Mouse (Mus musculus) myocyte (in vitro differentiated cells): ENCODE results near the gene Zbtb9. TPM values are rescaled to one million over a fixed set of nuclear protein-coding genes. Genes with fewer than 3 reads are reported as not detected.

Experiments used
- H3K27me3 ChIP-seq: one replicate; pipeline ENCODE4 v1.6.1; 2011; ENCODE audit not compliant: control insufficient read depth, insufficient read depth, insufficient read length
- H3K36me3 ChIP-seq: one replicate; pipeline ENCODE4 v1.6.1; 2011; ENCODE audit not compliant: control insufficient read depth, insufficient read depth
- H3K4me2 ChIP-seq: one replicate; pipeline ENCODE4 v1.6.1; 2011; ENCODE audit warnings: low read depth, control low read depth
- H3K4me3 ChIP-seq: one replicate; pipeline ENCODE4 v1.5.1; 2011; ENCODE audit warnings: mild to moderate bottlenecking, control low read depth, moderate library complexity
- H3K79me2 ChIP-seq: one replicate; pipeline ENCODE4 v1.6.1; 2011; ENCODE audit not compliant: control insufficient read depth, insufficient read depth
- H3ac ChIP-seq: one replicate; pipeline ENCODE4 v1.6.1; 2011; ENCODE audit not compliant: control insufficient read depth, insufficient read length
- CEBPB ChIP-seq: IDR thresholded peaks from 2 replicates; pipeline ENCODE4 v1.6.1; 2011; ENCODE audit warnings: mild to moderate bottlenecking, moderate library complexity; ENCODE audit not compliant: poor library complexity, insufficient read depth, severe bottlenecking
- E2F4 ChIP-seq: IDR thresholded peaks from one replicate; pipeline ENCODE4 v1.6.1; 2011; ENCODE audit warnings: mild to moderate bottlenecking, control low read depth, moderate library complexity; ENCODE audit not compliant: insufficient read depth
- MAX ChIP-seq: IDR thresholded peaks from one replicate; pipeline ENCODE4 v1.6.1; 2011; ENCODE audit warnings: low read depth, mild to moderate bottlenecking, control low read depth
- MYOD1 ChIP-seq, 3 experiments: IDR thresholded peaks; one replicate each; pipeline ENCODE4 v1.6.1; 2011; ENCODE audit warnings: control low read depth in 2 of 3, low read depth in 2 of 3, mild to moderate bottlenecking in 2 of 3, moderate library complexity in 1 of 3; ENCODE audit not compliant: insufficient read length in 2 of 3, control insufficient read depth in 1 of 3
- MYOG ChIP-seq, 3 experiments: IDR thresholded peaks; one replicate each; pipeline ENCODE4 v1.6.1; 2011; ENCODE audit warnings: control low read depth in 2 of 3, low read depth in 2 of 3, mild to moderate bottlenecking in 2 of 3; ENCODE audit not compliant: insufficient read length in 2 of 3, control insufficient read depth in 1 of 3, insufficient read depth in 1 of 3
- POLR2A ChIP-seq: IDR thresholded peaks from one replicate; pipeline ENCODE4 v1.6.1; 2011; ENCODE audit warnings: low read depth, mild to moderate bottlenecking, control low read depth, moderate library complexity; ENCODE audit not compliant: insufficient read length
- POLR2AphosphoS2 ChIP-seq: IDR thresholded peaks from one replicate; pipeline ENCODE4 v1.6.1; 2011; ENCODE audit warnings: low read depth, control low read depth; ENCODE audit not compliant: insufficient read length
- REST ChIP-seq: IDR thresholded peaks from one replicate; pipeline ENCODE4 v1.6.1; 2011; ENCODE audit warnings: mild to moderate bottlenecking, control low read depth, moderate library complexity; ENCODE audit not compliant: insufficient read depth, insufficient read length
- SRF ChIP-seq: IDR thresholded peaks from one replicate; pipeline ENCODE4 v1.6.1; 2011; ENCODE audit warnings: low read depth; ENCODE audit not compliant: control insufficient read depth, insufficient read length
- TCF12 ChIP-seq: IDR thresholded peaks from one replicate; pipeline ENCODE4 v1.6.1; 2011; ENCODE audit warnings: mild to moderate bottlenecking, control low read depth; ENCODE audit not compliant: poor library complexity, insufficient read depth, severe bottlenecking
- TCF3 ChIP-seq: IDR thresholded peaks from one replicate; pipeline ENCODE4 v1.6.1; 2011; ENCODE audit warnings: low read depth, control low read depth; ENCODE audit not compliant: insufficient read length
- USF1 ChIP-seq: IDR thresholded peaks from one replicate; pipeline ENCODE4 v1.6.1; 2011; ENCODE audit warnings: low read depth, mild to moderate bottlenecking, control low read depth, moderate library complexity
- polyA plus RNA-seq: library from polyadenylated mRNA; unstranded; fragments of >200 nt; fragmentation: generic; extraction: Trizol; gene quantifications from one replicate; pipeline ENCODE4 v1.2.1, GENCODE M21; 2012; ENCODE audit warnings: missing spikeins

Gene Zbtb9
- polyA plus RNA-seq, 1 experiment, result 8.8 TPM

DNA sequence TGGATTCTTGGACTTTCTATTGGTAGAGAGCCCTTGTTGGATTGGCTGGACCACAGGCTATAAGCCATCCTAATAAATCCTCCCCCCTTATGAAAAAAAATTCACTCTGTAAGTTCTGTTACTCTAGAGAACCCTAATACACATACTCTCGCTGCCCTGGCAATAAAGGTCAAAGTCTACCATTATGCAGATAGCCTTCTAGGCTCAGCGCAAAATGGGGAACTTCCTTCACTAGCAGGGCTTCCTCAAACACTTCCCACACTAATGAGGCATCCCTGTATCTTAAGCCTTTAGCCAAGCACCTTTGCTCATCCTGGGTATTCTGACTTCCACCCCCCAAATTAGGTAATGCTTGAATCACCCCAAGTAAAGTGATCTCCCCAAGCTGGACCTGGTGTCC, 35.3 kb downstream of the Zbtb9 start:
- no peak for TF ChIP-seq TCF3
- TF ChIP-seq MYOD1 (IDR thresholded peaks at IDR 0.05; ENCODE audit: control insufficient read depth in 1 of 3, insufficient read length in 2 of 3, low read depth in 2 of 3), result no peak
- TF ChIP-seq POLR2A, result no peak
- TF ChIP-seq MYOG (IDR thresholded peaks at IDR 0.05; ENCODE audit: control insufficient read depth in 1 of 3, insufficient read depth in 1 of 3, insufficient read length in 2 of 3, low read depth in 2 of 3), result no peak
- TF ChIP-seq SRF, result no peak
- H3ac ChIP-seq, result no peak overlapping the region
- no peak overlapping the region for H3K4me2 ChIP-seq

DNA sequence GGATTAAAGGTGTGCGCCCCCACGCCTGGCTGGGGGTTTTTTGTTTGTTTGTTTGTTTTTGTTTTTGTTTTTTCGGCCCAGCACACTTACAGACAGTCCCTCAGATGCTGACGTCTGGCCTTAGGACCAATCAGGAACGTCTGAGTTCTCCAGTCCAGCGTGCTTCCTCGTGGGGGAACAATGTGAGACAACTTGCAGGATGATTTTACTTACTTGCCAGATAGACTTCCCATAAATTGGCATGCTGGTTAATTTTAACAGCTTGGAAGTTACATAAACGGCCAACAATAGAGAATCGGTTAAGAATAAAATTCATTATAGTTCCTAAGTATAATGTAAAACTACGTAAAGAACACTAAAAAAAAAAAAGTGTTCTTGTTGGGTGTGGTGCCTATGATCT, 38.2 kb downstream of the Zbtb9 start:
- Histone ChIP-seq H3K36me3 (no peaks in the 10 kb centered on the region), H3ac (no peak overlapping the region), H3K79me2 (no peaks in the 10 kb centered on the region), H3K27me3 (peaks cover 13% of the 10 kb centered on the region), H3K4me2 (no peak overlapping the region), H3K4me3 (no peak overlapping the region)
- no peak for TF ChIP-seq MYOG (IDR thresholded peaks at IDR 0.05; ENCODE audit: control insufficient read depth in 1 of 3, insufficient read depth in 1 of 3, insufficient read length in 2 of 3, low read depth in 2 of 3)
- TF ChIP-seq MAX, result no peak
- TF ChIP-seq E2F4, result no peak
- TF ChIP-seq POLR2A, result no peak
- no peak for TF ChIP-seq CEBPB
- no peak for TF ChIP-seq USF1
- TF ChIP-seq POLR2AphosphoS2, result no peak
- TF ChIP-seq TCF12, result no peak
- no peak for TF ChIP-seq SRF
- no peak for TF ChIP-seq REST

More for the DNA sequence above, 35.3 kb downstream of the Zbtb9 start:
- Histone ChIP-seq H3K27me3 (peaks cover 13% of the 10 kb centered on the region), H3K79me2 (no peaks in the 10 kb centered on the region), H3K4me3 (no peak overlapping the region), H3K36me3 (no peaks in the 10 kb centered on the region)

DNA sequence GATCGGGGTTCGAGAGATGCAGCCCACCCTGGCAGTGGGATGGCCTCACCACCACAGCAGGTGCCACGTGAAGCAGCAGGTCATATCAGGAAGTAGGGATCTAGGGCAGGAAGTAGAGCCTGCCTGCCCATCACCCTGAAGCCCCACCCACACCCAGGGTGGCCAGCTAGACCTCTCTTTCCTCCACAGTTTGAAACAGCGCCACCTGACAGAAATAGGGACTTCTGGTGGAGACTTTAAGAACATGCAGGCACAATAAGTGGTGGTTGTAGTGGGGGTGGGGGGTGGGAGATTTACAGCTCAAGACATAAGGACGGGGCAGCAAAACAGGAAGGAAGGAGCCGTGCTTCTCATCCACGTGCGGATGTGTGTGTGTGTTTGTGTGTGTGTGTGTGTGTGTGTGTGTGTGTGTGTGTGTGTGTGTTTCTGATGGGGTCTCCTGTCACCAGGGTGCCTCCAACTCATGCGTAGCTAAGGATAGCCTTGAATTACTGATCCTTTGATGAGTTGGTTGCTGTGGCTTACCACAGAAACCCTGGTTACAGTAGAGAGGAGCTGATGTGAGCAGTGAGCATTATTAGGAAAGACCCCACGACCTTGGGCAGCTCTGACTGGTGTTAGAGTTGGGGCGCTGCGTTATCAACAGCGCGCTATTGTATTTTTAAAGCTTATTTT, 39.2 kb downstream of the Zbtb9 start:
- Histone ChIP-seq H3K79me2 (no peaks in the 10 kb centered on the region), H3ac (no peak overlapping the region), H3K4me3 (no peak overlapping the region), H3K27me3 (peaks cover 13% of the 10 kb centered on the region), H3K4me2 (no peak overlapping the region), H3K36me3 (no peaks in the 10 kb centered on the region)
- no peak for TF ChIP-seq MAX
- TF ChIP-seq SRF, result no peak
- no peak for TF ChIP-seq CEBPB
- TF ChIP-seq MYOG (IDR thresholded peaks at IDR 0.05; ENCODE audit: control insufficient read depth in 1 of 3, insufficient read depth in 1 of 3, insufficient read length in 2 of 3, low read depth in 2 of 3), result no peak
- TF ChIP-seq TCF3, result no peak

DNA sequence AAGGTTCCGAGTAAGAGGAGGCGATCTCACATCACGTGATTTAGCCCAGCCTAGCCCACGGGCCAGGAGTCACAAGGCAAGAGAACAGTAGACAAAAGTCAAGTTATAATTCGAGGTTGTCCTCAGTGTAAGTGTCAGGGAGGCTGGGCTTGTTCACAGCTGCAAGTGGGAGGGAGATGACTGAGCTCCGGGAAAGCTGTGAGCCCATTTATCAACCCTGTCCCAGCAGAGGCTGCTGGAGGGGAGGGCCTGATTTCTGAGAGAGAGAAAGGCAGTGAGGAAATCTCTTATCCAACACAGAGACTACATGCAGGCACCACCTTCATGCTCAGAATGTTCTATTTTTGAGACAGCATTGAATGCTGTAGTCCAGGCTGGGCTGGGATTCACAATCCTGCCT, 39.9 kb downstream of the Zbtb9 start:
- H3ac ChIP-seq, result no peak overlapping the region
- no peaks in the 10 kb centered on the region for H3K79me2 ChIP-seq
- H3K4me2 ChIP-seq, result no peak overlapping the region
- H3K36me3 ChIP-seq, result no peaks in the 10 kb centered on the region
- TF ChIP-seq TCF3, result no peak
- no peak for TF ChIP-seq MAX
- no peak for TF ChIP-seq E2F4
- TF ChIP-seq POLR2AphosphoS2, result no peak
- TF ChIP-seq USF1, result no peak
- no peak for TF ChIP-seq SRF
- no peak for TF ChIP-seq TCF12
- no peak for TF ChIP-seq MYOG (IDR thresholded peaks at IDR 0.05; ENCODE audit: control insufficient read depth in 1 of 3, insufficient read depth in 1 of 3, insufficient read length in 2 of 3, low read depth in 2 of 3)
- no peak for TF ChIP-seq POLR2A
- TF ChIP-seq CEBPB, result no peak
- TF ChIP-seq MYOD1 (IDR thresholded peaks at IDR 0.05; ENCODE audit: control insufficient read depth in 1 of 3, insufficient read length in 2 of 3, low read depth in 2 of 3), result no peak
- no peak for TF ChIP-seq REST
- peaks cover 13% of the 10 kb centered on the region for H3K27me3 ChIP-seq
- no peak overlapping the region for H3K4me3 ChIP-seq
